Mouse (Mus musculus) heart, postnatal 0 days (tissue): ENCODE data around the gene Soat2.

Experiments
- CTCF ChIP-seq: IDR thresholded peaks from 2 replicates; pipeline ENCODE4 v1.5.1; 2016; ENCODE audit warnings: antibody characterized with exemption, control low read depth, low read depth
- EP300 ChIP-seq: IDR thresholded peaks from 2 replicates; pipeline ENCODE4 v1.6.1; 2016; ENCODE audit warnings: antibody characterized with exemption, low read depth

- TF ChIP-seq EP300 (no peak), CTCF (no peak)
Measured at GRCm38 (mm10) chr15:102106754-102107456, 43.4 kb upstream of the Soat2 start.
